Mouse (Mus musculus) CH12.LX (cell line): ENCODE results near the gene Proser2. TPM values are rescaled to one million over a fixed set of nuclear protein-coding genes. Genes with fewer than 3 reads are reported as not detected.

Experiments
- DNase-seq: peaks from one replicate; pipeline ENCODE4 v3.0.0-alpha.2; 2013; ENCODE audit errors: extremely low read depth
- H3K27ac ChIP-seq: 2 replicates; pipeline ENCODE4 v1.5.1; 2012; ENCODE audit warnings: low read depth, mild to moderate bottlenecking, control low read depth, moderate library complexity; ENCODE audit not compliant: insufficient read depth
- H3K27me3 ChIP-seq: replicated peaks from 2 replicates; pipeline ENCODE3; 2012; ENCODE audit warnings: inconsistent platforms
- H3K36me3 ChIP-seq, 2 experiments: replicated peaks in 1 of 2; 2 replicates each; pipeline versions ENCODE3 to v1.6.1; 2012; ENCODE audit warnings: inconsistent platforms in 1 of 2, low read length in 1 of 2, mild to moderate bottlenecking in 1 of 2, mixed read lengths in 1 of 2, moderate library complexity in 1 of 2; ENCODE audit not compliant: control insufficient read depth in 1 of 2, insufficient read depth in 1 of 2
- H3K4me1 ChIP-seq, 2 experiments: 2 replicates each; pipeline ENCODE4 v1.6.1; 2012; ENCODE audit warnings: inconsistent platforms in 1 of 2, moderate library complexity in 1 of 2; ENCODE audit not compliant: insufficient read depth in 2 of 2, control insufficient read depth in 1 of 2
- H3K4me2 ChIP-seq: 2 replicates; pipeline ENCODE4 v1.6.1; 2012; ENCODE audit warnings: low read depth, mild to moderate bottlenecking, control low read depth; ENCODE audit not compliant: poor library complexity, insufficient read depth, severe bottlenecking
- H3K4me3 ChIP-seq, 3 experiments: fragments of 150-350 bp in 1 of 3; sonication (generic) in 1 of 3; replicated peaks in 1 of 3; 2 replicates each; pipeline versions ENCODE3 to v1.5.1; 2011 to 2012; ENCODE audit warnings: low read depth in 2 of 3, low read length in 2 of 3, mild to moderate bottlenecking in 2 of 3, moderate library complexity in 2 of 3, control low read depth in 1 of 3, improper control_type of control experiment in 1 of 3, inconsistent platforms in 1 of 3, mixed read lengths in 1 of 3; ENCODE audit not compliant: poor library complexity in 1 of 3
- H3K79me2 ChIP-seq: replicated peaks from 2 replicates; pipeline ENCODE4 v1.6.1; 2012; ENCODE audit warnings: mild to moderate bottlenecking, moderate library complexity; ENCODE audit not compliant: control insufficient read depth, poor library complexity, insufficient read depth, severe bottlenecking; ENCODE audit errors: extremely low read depth
- H3K9ac ChIP-seq: 2 replicates; pipeline ENCODE4 v1.6.1; 2012; ENCODE audit warnings: low read depth, mild to moderate bottlenecking, control low read depth, moderate library complexity; ENCODE audit not compliant: insufficient read depth
- H3K9me3 ChIP-seq: replicated peaks from 2 replicates; pipeline ENCODE3; 2012; ENCODE audit warnings: low read length, inconsistent platforms, mixed read lengths
- CHD1 ChIP-seq: IDR thresholded peaks from 2 replicates; pipeline ENCODE4 v1.6.1; 2012; ENCODE audit warnings: low read depth, low read length, improper control_type of control experiment, inconsistent platforms
- CHD2 ChIP-seq: IDR thresholded peaks from 2 replicates; pipeline ENCODE4 v1.6.1; 2011; ENCODE audit warnings: low read length, improper control_type of control experiment
- ELF1 ChIP-seq: IDR thresholded peaks from 2 replicates; pipeline ENCODE4 v1.6.1; 2014; ENCODE audit warnings: low read depth, mild to moderate bottlenecking, inconsistent platforms, low read length, improper control_type of control experiment
- ETS1 ChIP-seq: conservative IDR thresholded peaks from 2 replicates; pipeline ENCODE4 v1.6.1; 2012; ENCODE audit warnings: low read depth, mild to moderate bottlenecking, inconsistent platforms, low read length, improper control_type of control experiment, moderate library complexity
- GABPA ChIP-seq: IDR thresholded peaks from 2 replicates; pipeline ENCODE4 v1.6.1; 2012; ENCODE audit warnings: low read depth, low read length, improper control_type of control experiment, inconsistent platforms; ENCODE audit not compliant: insufficient replicate concordance
- HCFC1 ChIP-seq: IDR thresholded peaks from 2 replicates; pipeline ENCODE4 v1.6.1; 2012; ENCODE audit warnings: low read depth, mild to moderate bottlenecking, inconsistent platforms, low read length, improper control_type of control experiment
- IRF4 ChIP-seq: IDR thresholded peaks from 2 replicates; pipeline ENCODE4 v1.6.1; 2014; ENCODE audit warnings: low read depth, mild to moderate bottlenecking, inconsistent platforms, low read length, improper control_type of control experiment
- JUN ChIP-seq: IDR thresholded peaks from 2 replicates; pipeline ENCODE4 v1.6.1; 2011; ENCODE audit warnings: low read depth, mild to moderate bottlenecking, low read length, improper control_type of control experiment, moderate library complexity; ENCODE audit not compliant: insufficient read depth
- JUND ChIP-seq: conservative IDR thresholded peaks from 2 replicates; pipeline ENCODE4 v1.6.1; 2011; ENCODE audit warnings: low read depth, low read length, improper control_type of control experiment
- KAT2A ChIP-seq: IDR thresholded peaks from 2 replicates; pipeline ENCODE4 v1.6.1; 2012; ENCODE audit warnings: low read length, improper control_type of control experiment, inconsistent platforms; ENCODE audit not compliant: insufficient replicate concordance
- MAFK ChIP-seq: IDR thresholded peaks from 2 replicates; pipeline ENCODE4 v1.6.1; 2011; ENCODE audit warnings: low read length, improper control_type of control experiment; ENCODE audit not compliant: insufficient replicate concordance
- MAX ChIP-seq: IDR thresholded peaks from 2 replicates; pipeline ENCODE4 v1.6.1; 2011; ENCODE audit warnings: low read length, improper control_type of control experiment
- MAZ ChIP-seq: IDR thresholded peaks from 2 replicates; pipeline ENCODE4 v1.6.1; 2012; ENCODE audit warnings: low read depth, mild to moderate bottlenecking, inconsistent platforms, low read length, improper control_type of control experiment, moderate library complexity
- MXI1 ChIP-seq: IDR thresholded peaks from 2 replicates; pipeline ENCODE4 v1.6.1; 2011; ENCODE audit warnings: mild to moderate bottlenecking, low read depth, low read length, improper control_type of control experiment
- MYC ChIP-seq: IDR thresholded peaks from 2 replicates; pipeline ENCODE4 v1.6.1; 2011; ENCODE audit warnings: low read depth, mild to moderate bottlenecking, improper control_type of control experiment, low read length
- NELFE ChIP-seq: IDR thresholded peaks from 2 replicates; pipeline ENCODE4 v1.6.1; 2011; ENCODE audit warnings: low read depth, low read length, improper control_type of control experiment
- PAX5 ChIP-seq: IDR thresholded peaks from 2 replicates; pipeline ENCODE4 v1.6.1; 2012; ENCODE audit warnings: low read length, inconsistent platforms, mixed read lengths
- POLR2AphosphoS2 ChIP-seq: IDR thresholded peaks from 2 replicates; pipeline ENCODE4 v1.6.1; 2011; ENCODE audit warnings: low read depth, low read length, improper control_type of control experiment
- RAD21 ChIP-seq: IDR thresholded peaks from 2 replicates; pipeline ENCODE4 v1.6.1; 2011; ENCODE audit warnings: low read depth, mild to moderate bottlenecking, low read length, improper control_type of control experiment, moderate library complexity
- RCOR1 ChIP-seq: conservative IDR thresholded peaks from 2 replicates; pipeline ENCODE4 v1.6.1; 2012; ENCODE audit warnings: low read depth, mild to moderate bottlenecking, inconsistent platforms, low read length, improper control_type of control experiment
- SIN3A ChIP-seq: IDR thresholded peaks from 2 replicates; pipeline ENCODE4 v1.6.1; 2012; ENCODE audit warnings: low read length, improper control_type of control experiment, inconsistent platforms
- SMC3 ChIP-seq: IDR thresholded peaks from 2 replicates; pipeline ENCODE4 v1.6.1; 2011; ENCODE audit warnings: low read depth, low read length, improper control_type of control experiment
- UBTF ChIP-seq: IDR thresholded peaks from 2 replicates; pipeline ENCODE4 v1.6.1; 2012; ENCODE audit warnings: low read depth, mild to moderate bottlenecking, inconsistent platforms, low read length, improper control_type of control experiment, moderate library complexity
- USF1 ChIP-seq: IDR thresholded peaks from 2 replicates; pipeline ENCODE4 v1.6.1; 2014; ENCODE audit warnings: low read depth, mild to moderate bottlenecking, inconsistent platforms, low read length, improper control_type of control experiment
- USF2 ChIP-seq: conservative IDR thresholded peaks from 2 replicates; pipeline ENCODE4 v1.6.1; 2011; ENCODE audit warnings: low read depth, low read length, improper control_type of control experiment
- ZC3H11A ChIP-seq: IDR thresholded peaks from 2 replicates; pipeline ENCODE4 v1.6.1; 2012; ENCODE audit warnings: low read depth, mild to moderate bottlenecking, inconsistent platforms, low read length, improper control_type of control experiment
- ZKSCAN1 ChIP-seq: IDR thresholded peaks from 2 replicates; pipeline ENCODE4 v1.6.1; 2012; ENCODE audit warnings: low read depth, inconsistent platforms, low read length, improper control_type of control experiment, borderline replicate concordance
- dilution Hi-C: fragments of 300-500 bp; cut with MboI; formaldehyde crosslinking; loops from 2 replicates; pipeline ENCODE4 v1.14.3; 2020; ENCODE audit warnings: low sequenced_read_pairs; ENCODE audit not compliant: extremely low pct_unique_long_range_greater_than_20kb, extremely low pct_ligation_motif_present
- in situ Hi-C: fragments of 300-500 bp; cut with MboI; formaldehyde crosslinking; loops from 3 replicates; pipeline ENCODE4 v1.14.3; 2019; ENCODE audit warnings: low sequenced_read_pairs, low pct_ligation_motif_present, low pct_unique_long_range_greater_than_20kb, mixed read lengths
- polyA plus RNA-seq: library from polyadenylated mRNA; unstranded; fragments of >175 nt; gene quantifications from 2 replicates; pipeline ENCODE4 v1.2.1, GENCODE M21; 2012; ENCODE audit warnings: low read depth; ENCODE audit not compliant: insufficient read length
- total RNA-seq, 2 experiments: library from RNA; depleted of rRNA; stranded (reverse); fragments of 300-350 nt in 1 of 2; fragments of >200 nt in 1 of 2; gene quantifications; 2 replicates each; pipeline ENCODE4 v1.2.3; 2012 to 2014

The Proser2 gene
- total and polyA plus RNA-seq, 3 experiments = 0.29 to 2.1 TPM; not detected in 1

GRCm38 (mm10) chr2:6099443-6099842, 30.6 kb downstream of the Proser2 start:
- TF ChIP-seq USF1 = no peak
- no peak for TF ChIP-seq MXI1
- no peak for TF ChIP-seq PAX5
- no peak for TF ChIP-seq RCOR1
- TF ChIP-seq MAX = no peak
- no peak for TF ChIP-seq MAZ
- TF ChIP-seq POLR2AphosphoS2 = no peak
- no peak for TF ChIP-seq JUND
- TF ChIP-seq ZC3H11A = no peak
- no peak for TF ChIP-seq ELF1
- no peak for TF ChIP-seq JUN
- TF ChIP-seq HCFC1 = no peak
- no peak for TF ChIP-seq CHD2
- TF ChIP-seq SMC3 = no peak
- no peak for TF ChIP-seq ETS1
- no peak for TF ChIP-seq MAFK
- no peak for TF ChIP-seq SIN3A
- no peak for TF ChIP-seq RAD21
- no peak for TF ChIP-seq ZKSCAN1
- in situ Hi-C loops = no loop called here
- dilution Hi-C loops = no loop called here
- Histone ChIP-seq H3K79me2 (no peaks in the 10 kb centered on the region), H3K4me1 (peaks cover 0 to 5% of the 10 kb centered on the region in 2 experiments; a peak in 2 of 4 replicates), H3K27ac (no peak overlapping the region), H3K27me3 (peaks cover 14% of the 10 kb centered on the region), H3K9ac (no peak overlapping the region), H3K9me3 (peaks cover 3% of the 10 kb centered on the region), H3K36me3 (no peaks in the 10 kb centered on the region), H3K4me2 (no peak overlapping the region), H3K4me3 (no peak overlapping the region)
- DNase-seq = no peak

- peaks cover under 1% of the 10 kb centered on the region for H3K9me3 ChIP-seq
- H3K9ac ChIP-seq = no peak overlapping the region
- in situ Hi-C loops = no loop called here
- peaks cover 14% of the 10 kb centered on the region for H3K27me3 ChIP-seq
- dilution Hi-C loops = no loop called here
- DNase-seq = no peak
- H3K4me1 ChIP-seq = peaks cover 0 to 5% of the 10 kb centered on the region in 2 experiments; a peak in 2 of 4 replicates
- no peak overlapping the region for H3K4me2 ChIP-seq
- H3K36me3 ChIP-seq = no peaks in the 10 kb centered on the region
- no peak overlapping the region for H3K4me3 ChIP-seq
- no peaks in the 10 kb centered on the region for H3K79me2 ChIP-seq
- TF ChIP-seq ZKSCAN1 = no peak
- no peak for TF ChIP-seq GABPA
- no peak for TF ChIP-seq IRF4
- no peak for TF ChIP-seq ELF1
- TF ChIP-seq PAX5 = no peak
- TF ChIP-seq USF2 = no peak
- TF ChIP-seq JUND = no peak
- TF ChIP-seq CHD1 = no peak
- TF ChIP-seq UBTF = no peak
- TF ChIP-seq ETS1 = no peak
- TF ChIP-seq KAT2A = no peak
- TF ChIP-seq SMC3 = no peak
- TF ChIP-seq RAD21 = no peak
- TF ChIP-seq NELFE = no peak
- TF ChIP-seq CHD2 = no peak
- TF ChIP-seq MYC = no peak
- no peak for TF ChIP-seq JUN
- TF ChIP-seq, all 38 proteins: peak for 0
- no peak overlapping the region for H3K27ac ChIP-seq
Observed at GRCm38 (mm10) chr2:6098924-6099323, 31.1 kb downstream of the Proser2 start.
